Mouse (Mus musculus): Measurements from ENCODE around the gene Ube2c. TPM values are rescaled to one million over a fixed set of nuclear protein-coding genes. Genes with fewer than 3 reads are reported as not detected.

Gene Ube2c
- polyA plus RNA-seq, 1 experiment from 2014 or later: 497 TPM

- no peak for DNase-seq (ENCODE audit: low spot score)
Observed at GRCm38 (mm10) chr2:164761502-164761901, 8.2 kb upstream of the Ube2c start.

- DNase-seq (ENCODE audit: low spot score): no peak
Observed at GRCm38 (mm10) chr2:164761971-164762370, 7.7 kb upstream of the Ube2c start.

DNA sequence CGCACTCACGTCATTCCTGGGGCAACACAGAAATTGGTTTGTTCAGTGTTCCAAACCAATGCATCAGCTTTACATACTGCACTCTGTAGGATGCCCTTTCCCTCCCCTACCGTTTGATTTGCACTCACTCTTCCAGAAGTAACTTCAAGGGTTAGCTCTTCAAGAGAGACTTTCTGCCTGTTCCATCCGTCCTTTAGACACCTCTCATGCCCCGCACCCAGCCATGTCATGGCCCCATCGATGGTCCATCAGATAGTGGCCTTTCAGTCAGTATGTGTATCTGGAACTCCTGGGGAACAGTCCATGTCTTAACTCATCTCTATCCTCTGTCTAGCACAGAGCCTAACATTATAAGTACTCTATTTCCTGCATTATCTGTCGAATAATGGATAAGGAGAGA, 7.1 kb upstream of the Ube2c start:
- no peak for DNase-seq (ENCODE audit: low spot score)

GRCm38 (mm10) chr2:164765841-164766240, 3.9 kb upstream of the Ube2c start:
- no peak for DNase-seq (ENCODE audit: low spot score)

- DNase-seq (ENCODE audit: low spot score): no peak
Observed at GRCm38 (mm10) chr2:164767812-164768540, 1.7 kb upstream of the Ube2c start.

- peak; percentile 64 for DNase-seq (ENCODE audit: low spot score)
Observed at GRCm38 (mm10) chr2:164770279-164770678, 581 bp downstream of the Ube2c start.

DNA sequence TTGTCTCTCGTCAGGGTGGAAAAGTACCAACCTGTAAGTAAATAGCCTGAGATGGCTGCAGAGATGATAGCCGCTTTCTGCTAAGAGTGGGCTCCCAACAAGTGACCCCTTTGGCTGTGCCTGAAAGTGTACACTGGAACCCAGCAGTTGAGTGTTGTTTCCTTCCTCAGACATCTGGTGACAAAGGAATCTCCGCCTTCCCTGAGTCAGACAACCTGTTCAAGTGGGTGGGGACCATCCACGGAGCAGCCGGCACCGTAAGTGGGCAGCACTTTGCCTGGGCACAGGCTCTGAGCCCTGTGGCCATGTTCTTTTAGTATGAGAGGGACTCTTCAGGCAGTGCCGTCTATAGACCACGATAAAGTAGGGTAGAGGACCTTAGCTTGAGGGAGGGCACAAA, 1.4 kb downstream of the Ube2c start:
- DNase-seq (ENCODE audit: low spot score): no peak

DNA sequence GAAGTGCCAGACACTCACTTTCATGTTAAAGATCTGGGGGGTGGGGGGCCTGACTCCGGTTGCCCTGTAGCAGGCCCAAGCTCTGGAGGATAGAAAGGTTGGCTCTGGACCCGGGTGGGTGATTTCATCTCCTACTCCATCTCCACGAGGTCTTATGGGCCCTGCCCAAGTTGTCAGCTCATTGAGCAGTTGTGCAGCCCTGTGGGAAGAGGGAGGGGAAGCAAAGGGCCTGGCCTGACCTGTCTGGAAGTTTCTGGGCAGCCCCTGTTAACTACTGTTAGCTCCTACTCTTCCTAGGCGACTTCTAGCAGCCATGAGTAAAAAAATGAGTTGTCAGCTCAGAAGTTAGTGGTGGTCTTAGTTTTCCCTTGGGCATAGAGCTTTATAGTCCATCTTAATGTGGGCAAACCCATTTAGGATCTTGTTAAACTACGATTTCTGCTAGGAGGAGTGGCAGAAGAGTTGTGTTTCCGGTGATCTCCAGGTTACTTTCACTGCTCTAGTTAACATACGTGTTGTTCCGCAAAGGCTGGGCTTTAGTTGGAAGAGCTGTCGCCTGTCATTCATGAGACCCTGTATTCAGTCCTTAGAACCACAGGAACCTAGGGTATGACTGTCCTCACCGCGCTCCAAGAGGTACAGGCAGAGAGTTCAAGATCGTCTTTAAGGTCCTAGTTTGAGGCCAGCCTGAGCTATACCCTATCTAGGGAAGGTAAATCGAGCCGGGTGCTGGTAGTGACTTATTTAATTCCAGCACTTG, 3.7 kb downstream of the Ube2c start:
- no peak for DNase-seq (ENCODE audit: low spot score)

DNA sequence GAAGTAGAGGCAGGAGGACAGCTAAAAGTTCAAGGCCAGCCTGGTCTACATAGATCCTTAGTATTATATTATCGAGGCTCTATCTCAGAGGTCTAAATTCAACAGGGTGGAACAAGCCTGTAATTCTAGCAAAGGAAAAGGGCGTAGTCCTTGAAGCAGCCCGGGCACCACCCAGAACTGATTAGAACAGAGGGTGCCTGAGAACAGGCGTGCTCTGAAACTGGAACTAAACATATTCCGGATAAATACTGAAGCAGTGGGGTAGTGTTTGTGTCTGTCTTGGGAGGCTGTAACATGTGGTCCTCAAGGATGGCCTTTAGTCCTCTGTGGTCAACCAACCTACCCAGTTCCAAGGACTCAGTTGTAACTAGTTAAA, 4.3 kb downstream of the Ube2c start:
- no peak for DNase-seq (ENCODE audit: low spot score)

GRCm38 (mm10) chr2:164776130-164776529, 6.4 kb downstream of the Ube2c start:
- DNase-seq (ENCODE audit: low spot score): no peak

GRCm38 (mm10) chr2:164776801-164777200, 7.1 kb downstream of the Ube2c start:
- no peak for DNase-seq (ENCODE audit: low spot score)

DNA sequence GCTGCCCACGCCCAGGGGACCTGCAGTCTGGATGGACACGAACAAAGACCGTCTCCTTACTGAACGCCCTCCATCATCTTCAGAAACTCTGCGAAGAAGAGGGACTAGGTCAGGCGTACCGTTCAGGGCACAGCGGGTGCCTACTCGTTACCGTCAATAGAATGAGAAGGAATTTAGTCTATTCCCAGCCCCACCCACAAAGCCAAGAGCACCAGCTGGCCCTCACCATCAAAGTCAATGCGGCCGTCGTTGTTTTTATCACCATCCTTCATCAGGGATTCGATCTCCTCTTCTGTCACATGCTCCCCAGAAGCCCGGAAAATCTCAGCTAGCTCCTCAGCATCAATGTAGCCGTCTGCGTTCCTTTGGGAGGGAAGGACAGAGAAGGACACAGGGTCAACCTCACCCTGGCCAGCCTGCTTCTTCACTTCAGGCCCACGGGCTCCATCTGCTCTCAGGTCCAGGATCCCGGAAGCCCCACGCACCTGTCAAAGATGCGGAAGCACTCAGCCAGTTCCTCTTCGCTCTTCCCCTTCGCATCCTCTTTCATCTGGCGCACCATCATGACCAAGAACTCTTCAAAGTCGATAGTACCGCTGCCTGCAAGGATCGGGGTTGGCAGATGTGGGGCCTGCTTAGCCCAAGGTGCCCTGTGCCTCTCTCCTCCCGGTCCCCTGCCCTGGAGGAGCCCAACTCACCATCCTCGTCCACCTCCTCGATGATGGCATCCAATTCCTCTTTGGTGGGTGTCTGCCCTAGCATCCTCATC, 7.7 kb downstream of the Ube2c start:
- no peak for DNase-seq (ENCODE audit: low spot score)

DNA sequence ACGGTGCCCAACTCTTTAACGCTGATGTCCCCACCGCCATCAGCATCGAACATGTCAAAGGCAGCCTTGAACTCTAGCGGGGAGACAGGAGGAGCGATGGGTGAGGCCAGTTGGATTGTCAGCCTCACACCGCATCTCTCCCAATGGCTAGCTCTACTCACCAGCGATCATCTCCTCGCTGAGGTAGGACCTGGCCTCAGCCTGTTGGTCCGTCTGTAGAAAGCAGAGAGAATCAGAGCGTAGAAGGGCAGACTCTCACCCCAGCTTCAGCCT, 8.3 kb downstream of the Ube2c start:
- no peak for DNase-seq (ENCODE audit: low spot score)

DNA sequence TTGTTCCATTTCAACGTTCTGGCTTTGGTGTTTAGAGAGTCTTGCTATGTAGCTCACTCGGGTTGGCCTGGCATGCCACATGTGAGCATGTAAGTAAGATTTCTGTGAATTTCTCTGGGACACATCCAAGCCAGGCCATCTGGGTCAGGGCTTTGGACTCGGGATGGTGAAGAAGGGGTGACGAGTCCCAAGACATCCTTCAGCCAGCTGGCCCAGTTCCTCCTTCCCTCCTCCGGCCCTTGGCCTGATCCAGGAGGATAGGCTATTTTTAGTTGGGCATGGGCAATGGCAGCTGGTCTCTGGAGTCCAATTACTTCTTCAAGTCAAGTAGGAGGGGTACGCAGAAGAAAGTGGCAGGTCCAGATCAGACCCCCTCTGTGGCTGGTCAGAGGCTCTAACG, 9.1 kb downstream of the Ube2c start:
- DNase-seq (ENCODE audit: low spot score): no peak

DNA sequence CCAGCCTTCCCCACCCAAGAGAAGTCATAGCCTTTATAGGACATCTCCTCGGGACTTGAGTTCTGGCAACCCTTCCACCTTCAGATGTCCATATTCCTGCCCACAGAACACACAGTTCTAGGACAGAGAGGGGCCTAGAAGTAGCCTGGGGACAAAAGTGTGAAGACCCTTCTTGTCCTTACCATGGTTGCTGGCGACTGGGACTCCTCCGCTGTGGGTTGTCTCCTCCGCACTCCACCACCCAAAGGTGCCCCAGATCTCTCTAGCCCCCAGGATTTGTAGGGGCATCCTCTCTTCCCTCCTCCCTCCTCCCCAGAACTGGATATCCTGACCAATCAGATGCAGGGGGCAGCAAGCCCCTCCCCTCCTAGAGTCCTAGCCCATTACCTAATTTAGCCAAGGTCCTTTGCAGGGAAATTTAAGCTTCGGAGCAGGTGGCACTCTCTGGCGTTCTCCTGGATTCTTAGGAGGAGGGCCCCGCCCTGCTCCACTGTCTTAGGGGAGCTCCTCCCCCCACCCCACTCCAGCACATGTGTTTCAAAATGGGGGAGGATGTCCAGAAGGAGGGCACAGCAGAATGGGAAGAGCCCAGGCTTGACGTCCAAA, 9.9 kb downstream of the Ube2c start, which contains the start of gene Tnnc2:
Gene Tnnc2 (minus strand): TSS at position 487 of the 606 bp plus-strand sequence.
- no peak for DNase-seq (ENCODE audit: low spot score)

- DNase-seq (ENCODE audit: low spot score): no peak
Observed at GRCm38 (mm10) chr2:164781876-164782275, 12.2 kb downstream of the Ube2c start.

DNA sequence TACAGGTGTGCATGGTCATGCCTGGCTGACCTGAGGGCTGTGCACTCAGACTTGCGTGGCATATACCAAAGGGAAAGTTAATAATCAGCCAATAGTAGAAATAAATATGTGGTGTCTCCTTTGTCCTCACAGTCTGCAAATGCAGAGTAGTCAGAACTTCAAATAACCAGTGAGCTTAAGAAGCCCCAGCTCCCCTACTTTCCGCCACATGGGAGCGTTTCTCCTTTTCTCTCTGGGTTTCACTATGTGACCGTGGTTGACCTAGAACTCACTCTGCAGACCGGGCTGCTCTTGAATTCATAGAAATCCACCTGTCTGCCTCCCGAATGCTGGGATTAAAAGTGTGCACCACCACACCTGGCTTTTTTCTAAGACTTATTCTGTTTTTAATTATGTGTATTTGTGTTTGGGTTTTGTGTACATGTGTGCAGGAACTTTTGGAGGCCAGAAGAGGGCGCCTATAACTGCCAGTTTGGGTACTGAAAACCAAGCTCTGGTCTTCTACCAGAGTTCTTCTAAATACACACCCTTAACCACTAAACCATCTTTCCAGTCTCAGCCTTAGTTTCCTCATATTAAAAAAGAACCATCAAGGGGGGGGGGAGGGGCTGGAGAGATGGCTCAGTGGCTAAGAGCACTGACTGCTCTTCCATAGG, 14.4 kb downstream of the Ube2c start:
- peak; percentile 39 for DNase-seq (ENCODE audit: low spot score)

GRCm38 (mm10) chr2:164784869-164785420, 15.2 kb downstream of the Ube2c start:
- DNase-seq (ENCODE audit: low spot score): no peak

DNA sequence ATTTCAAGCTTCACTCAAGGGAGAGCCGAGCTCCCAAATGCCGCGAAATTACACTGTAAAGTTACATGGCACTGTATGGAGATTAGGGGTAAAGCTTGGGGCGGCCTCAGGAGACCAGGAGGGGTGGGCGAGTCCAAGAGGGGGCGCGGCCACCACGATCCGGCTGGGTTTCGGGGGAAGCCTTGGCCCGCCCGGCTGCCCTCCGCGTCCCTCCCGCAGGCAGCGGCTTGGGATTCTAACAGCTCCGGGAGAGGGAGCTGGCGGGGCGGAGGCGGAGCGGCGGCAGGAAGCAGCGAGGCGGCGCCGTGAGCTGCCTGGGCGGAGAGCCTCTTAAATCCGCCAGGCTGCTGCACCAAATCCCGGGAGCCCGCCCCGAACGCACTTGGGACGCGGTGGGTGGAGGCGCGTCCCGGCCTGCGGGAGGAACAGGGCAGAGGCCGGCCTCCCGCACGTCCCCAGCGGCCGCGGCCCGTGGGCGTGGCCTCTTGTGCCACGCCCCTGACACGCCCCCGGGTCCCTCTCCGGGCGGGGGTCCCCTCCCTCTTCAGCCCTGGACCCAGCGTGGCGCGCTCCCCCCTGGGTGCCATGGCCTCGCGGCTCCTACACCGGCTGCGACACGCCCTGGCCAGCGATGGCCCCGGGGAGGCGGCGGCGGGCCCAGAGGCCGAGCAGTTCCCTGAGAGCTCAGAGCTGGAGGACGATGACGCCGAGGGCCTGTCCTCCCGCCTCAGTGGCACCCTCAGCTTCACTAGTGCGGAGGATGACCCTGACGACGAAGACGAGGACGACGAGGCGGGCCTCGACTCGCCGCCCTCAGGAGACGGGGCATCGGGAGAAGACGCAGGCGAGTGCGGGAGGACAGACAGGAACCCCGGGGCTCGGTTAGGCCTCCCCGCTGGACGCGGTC, 16.0 kb downstream of the Ube2c start, which contains the start of gene Snx21:
Gene Snx21 (plus strand): TSS at position 343 of the 907 bp plus-strand sequence.
- DNase-seq (ENCODE audit: low spot score): peak; percentile 71

DNA sequence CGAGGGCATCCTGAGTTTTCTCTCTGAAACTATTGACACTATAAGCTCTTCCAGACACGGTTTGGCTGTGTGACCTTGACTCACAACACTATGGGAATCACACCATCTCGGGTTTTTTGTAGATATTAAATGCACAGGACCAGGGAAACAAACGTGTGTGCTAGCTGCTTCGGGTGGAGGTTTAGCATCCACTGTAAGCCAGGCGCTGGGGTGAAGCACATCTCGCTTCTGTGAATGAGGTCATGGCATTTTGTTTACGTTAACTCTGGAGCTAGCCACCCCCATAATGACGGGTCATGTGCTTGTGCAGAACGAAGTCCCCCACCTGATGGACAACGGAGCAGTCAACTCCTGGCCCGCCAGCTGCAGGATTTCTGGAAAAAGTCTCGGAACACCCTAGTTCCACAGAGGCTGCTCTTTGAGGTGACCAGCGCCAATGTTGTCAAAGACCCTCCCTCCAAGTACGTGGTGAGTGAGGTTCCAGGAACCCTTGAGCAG, 16.7 kb downstream of the Ube2c start:
- DNase-seq (ENCODE audit: low spot score): no peak

All from thymus, postnatal 0 days (tissue).